Mouse (Mus musculus) thymus, postnatal 4 days (tissue): Measurements from ENCODE around the gene Ap1g2.

Source experiments
- DNase-seq: peaks from one replicate; pipeline ENCODE4 v3.0.0; 2021

Gene Ap1g2

DNA sequence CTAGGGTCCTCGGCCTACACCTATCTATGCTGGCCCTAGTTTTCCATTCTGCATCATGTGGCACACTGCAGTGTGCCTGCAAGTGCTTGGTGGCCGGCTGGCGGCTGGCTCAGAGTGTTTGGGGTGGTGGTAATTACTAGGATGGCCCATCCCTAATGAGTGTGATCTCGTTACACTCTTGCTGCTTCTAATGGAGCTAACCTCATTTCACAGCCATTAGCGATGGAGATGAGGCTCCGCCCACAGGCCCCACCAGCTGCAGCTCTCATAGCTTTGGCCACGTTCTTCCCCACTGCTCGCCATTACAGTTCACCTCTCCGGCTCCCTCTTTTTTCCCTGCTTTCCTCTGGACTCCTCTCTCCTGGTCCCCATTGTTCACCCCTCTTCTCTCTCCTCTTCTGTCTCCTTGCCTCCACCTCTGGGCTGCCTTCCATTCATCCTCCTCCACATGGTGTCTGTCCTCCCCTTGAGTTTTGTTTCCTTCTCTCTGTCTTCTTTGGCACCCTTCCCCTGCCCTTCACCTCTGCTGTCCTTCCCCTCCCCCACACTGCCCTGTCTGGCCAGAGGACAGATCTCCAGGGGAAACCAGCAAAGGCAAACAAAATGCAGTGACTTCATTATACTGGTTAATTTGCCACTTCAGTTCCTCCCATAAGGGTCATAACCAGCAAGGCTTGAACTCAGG is 20.9 kb downstream of the Ap1g2 start:
- no peak for DNase-seq

DNA sequence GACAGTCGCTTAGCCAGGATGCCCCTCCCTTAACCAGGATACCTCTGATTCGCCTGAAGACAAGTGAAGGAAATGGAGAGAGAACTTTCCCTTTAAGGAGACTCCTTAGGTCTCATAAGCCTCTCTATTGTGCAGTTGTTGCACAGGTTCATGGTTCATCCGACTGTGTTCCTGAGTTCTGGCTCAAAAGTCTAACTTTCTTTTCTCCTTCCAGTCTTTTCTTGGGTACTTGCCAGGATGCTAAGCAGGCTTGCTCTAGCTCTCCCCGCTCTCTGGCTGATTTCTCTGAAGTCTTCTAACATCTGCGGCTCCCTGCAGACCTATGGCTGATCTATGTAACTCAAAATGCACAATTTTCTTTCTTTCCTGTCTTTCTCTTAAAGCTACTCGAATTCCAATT is 22.9 kb downstream of the Ap1g2 start:
- DNase-seq = no peak

DNA sequence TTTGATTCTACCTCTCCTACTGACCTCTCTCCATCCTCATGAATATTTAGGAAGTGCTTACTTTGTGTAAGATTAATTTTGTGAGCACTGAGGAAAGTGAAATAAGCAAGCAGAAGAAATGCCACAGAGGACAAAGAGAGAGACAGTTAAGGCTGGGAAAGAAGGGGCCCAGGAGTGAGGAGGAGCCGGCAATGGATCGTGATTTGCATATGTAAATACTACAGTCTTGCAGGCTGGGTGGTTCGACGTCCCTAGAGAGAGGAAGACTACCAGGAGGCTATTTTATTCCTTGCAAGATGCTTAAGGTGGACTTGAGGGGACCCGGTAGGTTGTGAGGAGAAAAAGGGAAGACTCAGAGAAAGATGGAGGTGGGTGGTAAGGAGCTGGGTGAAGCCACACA is 25.3 kb downstream of the Ap1g2 start:
- no peak for DNase-seq

DNA sequence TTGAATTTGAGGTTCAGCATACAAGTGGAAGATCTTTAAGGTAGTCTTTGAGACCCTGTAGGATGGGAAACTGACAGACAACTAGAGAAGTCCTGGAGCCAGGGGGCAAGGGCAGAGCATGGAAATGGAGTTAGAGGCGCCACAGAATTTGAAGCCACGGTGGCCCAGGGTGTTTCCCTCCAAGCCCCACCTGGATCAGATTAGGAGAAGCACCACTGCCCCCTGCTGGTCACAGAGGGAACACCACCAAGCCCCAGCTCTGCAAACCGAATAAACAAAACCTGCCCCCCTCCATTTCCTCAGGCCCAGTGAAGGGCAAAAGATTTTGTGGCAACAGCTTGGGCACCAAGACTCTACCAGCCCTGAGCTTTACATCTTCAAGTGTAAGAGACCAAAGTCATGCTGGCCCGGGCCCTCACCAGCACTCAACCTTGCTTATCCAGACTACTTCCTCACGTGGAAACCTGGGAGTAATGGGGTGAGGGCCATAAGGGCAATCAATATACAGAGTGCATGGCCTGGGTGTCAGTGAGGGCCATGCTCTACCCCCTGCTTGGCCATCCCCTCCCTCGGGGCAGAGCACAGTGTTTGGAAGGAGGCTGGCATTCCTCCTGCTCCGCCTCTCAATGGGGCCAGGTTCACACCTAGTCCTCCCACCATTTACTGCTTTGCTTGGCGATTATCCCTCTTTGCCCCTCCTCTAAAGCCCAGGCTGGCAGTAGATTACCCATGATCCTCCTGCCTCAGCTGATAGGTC is 27.0 kb downstream of the Ap1g2 start:
- DNase-seq = peak; percentile 90

DNA sequence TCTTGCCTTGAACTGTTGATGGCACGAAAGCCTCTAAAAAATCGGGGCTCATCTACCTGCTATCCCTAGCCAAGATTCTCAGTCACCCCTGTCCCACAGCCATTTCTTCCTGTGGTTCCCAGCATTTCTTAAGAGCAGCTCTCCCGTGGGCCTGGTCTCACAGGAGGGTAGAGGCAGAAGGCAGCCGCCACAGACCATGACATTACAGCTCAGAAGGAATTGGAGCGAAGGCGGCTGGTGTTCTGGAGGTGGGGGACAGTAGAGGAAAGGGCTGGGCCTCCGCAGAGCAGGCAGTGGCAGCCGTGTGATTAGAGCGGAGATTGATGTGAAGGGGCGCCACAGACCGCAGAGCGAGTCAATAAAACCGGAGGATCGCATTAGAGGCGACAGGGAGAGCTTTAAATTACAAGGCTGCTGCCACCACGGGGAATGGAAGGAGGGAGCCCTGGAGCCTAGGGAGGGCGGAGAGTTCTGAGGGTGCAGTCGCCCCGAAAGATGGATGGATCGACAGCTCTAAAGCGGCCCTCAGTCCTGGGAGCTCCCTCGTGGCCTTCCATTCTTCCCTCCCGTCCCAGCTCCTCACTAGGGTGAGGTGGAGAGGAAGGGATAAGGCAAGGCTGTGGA is 27.9 kb downstream of the Ap1g2 start:
- DNase-seq = no peak

DNA sequence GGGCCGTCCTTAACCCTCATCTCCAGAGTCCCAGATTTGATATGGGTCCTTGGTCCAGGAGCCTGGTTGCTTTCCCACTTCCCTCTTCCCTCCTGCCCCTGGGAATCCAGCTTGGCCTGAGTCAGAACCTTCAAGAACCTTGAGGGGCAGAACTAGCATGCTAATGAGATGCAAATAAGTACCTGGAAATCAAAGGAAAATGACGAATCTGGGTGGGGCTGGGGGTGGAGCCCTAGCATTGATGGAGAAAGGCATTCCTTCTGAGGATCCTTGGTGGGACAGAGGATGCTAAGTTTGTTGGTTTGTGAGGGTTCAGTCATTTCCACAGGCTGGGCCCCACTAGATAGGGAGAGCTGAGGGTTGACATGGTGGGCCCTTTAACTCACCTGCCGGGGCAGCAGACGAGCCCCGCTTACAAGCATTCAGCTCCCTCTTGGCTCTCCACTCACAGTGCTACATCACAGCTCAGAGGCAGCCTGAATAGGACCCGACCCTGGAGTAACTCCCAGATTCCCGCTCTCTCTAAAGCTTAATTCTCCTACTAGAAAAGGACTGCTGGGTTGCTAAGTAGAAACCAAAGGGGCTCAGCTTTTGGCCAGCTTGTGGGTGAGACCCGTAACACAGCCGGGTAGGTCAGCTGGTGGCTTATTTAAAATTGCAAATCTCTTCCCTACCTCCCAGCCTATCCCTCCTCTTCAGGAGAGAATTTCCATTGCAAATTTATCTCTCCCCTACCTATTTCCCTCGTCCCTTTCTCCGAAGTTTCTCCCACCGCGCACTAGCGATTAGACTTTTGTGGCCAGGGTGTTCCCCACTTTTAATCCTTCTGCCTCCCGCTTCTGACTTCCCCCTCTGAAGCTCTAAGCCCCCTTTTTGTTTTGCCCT is 28.7 kb downstream of the Ap1g2 start:
- DNase-seq = no peak

DNA sequence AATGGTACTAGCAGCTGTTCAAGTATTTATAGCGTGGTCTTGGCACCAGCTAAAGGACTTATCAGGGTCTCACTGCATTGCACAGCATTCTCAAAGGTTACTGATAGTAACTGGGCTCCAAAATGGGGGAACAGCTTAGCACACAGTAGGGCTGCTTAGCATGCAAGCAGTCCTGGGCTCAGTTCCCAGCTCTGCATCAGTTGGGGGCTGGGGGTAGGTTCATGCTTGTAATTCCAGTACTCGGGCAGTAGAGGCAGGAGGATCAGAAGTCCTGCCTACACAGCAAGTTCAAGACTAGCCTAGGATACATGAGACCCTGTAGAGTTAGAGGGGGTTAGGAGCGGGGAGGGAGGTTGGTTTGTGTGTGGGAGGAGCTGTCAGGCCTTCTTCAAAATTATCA is 29.4 kb downstream of the Ap1g2 start:
- DNase-seq = no peak

DNA sequence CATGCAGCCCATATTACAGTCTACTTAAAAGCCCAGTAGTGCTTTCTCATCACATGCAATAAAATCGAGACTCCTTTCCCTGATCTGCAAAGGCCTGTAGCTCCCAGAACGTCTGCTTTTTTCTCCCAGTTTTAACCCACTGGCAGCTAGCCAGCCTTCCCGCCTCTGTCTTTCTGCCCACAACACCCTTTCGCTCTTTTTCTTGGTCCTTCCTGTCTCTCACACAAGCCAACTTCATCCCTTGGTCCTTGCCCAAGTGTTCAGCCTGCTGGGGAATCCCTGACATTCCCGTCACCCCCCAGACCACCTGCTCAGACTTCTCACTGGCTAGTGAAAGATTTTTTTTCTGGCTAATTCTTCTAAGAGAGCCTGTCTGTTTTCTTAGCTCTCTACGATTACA is 30.2 kb downstream of the Ap1g2 start:
- no peak for DNase-seq

DNA sequence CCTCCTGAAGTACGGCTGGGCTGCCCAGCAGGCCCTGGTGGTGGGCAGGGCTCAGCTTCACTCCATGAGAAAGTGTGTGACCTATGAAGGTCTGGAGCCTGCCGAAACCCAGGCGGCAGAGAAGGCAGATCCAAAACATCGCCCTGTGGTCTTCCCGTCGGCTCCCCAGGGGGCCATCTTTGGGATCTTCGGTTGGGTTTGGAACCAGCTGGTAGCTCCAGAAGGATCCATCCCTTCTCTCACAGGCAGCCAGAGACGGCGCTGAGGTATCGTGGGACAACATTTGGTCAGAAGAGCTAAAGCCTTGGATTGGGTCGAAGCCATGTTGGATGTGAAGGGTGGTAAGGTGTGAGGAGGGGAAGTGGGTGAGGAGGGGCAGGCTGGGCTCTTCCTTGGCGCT is 32.0 kb downstream of the Ap1g2 start:
- DNase-seq = no peak

DNA sequence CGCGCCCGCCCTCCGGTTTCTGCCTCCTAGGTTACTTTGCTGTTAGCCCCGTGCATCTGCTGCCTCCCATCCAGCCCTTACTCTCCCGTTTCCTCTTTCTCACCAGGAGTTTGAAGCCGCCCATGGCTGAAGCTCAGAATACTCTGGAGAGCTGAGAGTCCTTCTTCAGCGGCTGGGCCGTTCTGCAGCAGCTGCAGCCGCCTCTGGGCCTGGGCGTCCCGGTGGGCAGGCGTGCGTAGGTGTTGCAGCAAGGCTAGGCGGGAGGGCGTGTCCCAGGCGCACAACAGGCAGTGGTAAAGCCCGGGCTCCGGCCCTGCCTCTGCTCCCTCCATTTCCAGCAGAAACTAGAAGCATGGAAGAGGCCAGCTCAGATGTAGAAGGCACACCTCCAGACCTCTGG is 34.6 kb downstream of the Ap1g2 start:
- DNase-seq = no peak

DNA sequence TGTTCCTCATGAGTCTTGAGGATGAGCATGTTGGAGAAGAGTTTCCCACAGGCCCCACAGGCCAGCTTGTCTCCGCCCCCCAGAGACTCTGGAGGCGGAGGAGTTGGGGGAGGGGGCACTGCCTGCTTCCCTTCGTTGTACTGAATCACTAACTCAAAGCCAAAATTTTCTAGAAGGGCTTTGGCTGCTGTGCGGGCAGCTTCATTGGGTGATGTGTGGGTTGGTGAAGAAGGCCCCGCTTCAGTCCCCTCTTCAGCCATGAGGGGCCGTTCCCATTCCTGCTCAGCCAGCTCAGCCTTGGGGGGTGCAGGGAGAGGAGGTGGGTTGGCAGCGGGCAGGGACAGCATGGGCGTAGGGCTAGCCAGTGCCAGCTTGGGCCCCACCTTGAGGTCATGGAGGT is 40.4 kb downstream of the Ap1g2 start:
- DNase-seq = no peak

DNA sequence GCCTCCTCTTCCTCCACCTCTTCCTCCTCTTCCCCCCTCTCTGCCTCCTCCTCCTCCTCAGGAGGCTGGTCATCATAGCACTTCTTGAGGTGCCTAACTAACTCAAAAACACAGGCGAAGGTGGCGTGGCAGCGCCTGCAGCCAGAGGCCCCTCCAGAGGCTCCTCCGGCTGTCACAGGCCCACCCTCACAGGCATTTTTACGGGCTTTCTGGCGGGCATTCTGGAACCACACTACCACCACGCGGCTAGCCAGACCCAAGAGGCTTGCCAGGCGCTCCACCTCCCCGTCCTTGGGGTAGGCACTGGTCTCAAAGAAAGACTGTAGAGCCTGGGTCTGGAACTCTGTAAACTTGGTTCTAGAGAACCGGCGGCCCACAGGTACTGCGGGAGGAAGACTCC is 41.0 kb downstream of the Ap1g2 start:
- no peak for DNase-seq

DNA sequence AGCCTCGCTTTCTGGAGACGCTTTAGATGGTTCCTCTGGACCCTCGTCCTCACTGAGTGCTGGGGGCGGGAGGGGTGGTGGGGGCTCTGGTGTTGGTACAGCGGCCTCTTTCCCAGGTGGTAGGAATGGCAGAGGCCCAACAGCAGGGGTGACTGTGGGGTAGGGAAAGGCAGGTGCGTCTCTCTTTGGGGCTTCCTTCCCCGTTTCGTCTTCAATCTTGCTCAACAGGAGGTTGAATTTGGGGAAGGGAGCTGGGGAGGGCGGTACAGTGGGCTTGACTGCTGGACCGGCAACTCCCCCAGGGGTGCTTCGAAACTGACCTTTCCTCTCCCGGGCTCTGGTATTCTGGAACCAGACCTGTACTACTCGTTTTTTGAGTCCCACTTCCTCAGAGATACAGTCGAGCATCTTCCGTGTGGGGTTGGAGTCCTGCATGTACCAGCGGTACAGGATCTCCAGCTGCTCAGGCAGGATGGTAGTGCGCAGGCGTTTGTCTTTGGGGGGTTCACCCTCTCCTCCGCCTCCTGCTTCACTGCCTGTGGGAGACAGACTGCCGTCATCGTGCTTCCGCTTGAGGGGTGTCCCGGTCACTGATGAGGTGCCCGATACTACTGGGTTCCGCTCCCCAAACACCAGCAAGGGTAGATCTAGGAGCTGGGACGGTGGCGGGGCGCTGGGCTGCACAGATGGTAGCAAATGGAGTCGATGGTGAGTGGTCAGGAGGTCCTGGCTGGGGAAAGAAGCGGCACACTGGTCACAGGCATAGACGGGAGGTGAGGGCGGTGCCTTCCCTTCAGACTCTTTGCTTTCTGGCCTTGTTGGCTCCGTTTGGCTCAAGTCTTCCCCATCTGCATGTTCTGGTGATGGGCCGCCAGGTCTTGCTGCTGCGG is 41.7 kb downstream of the Ap1g2 start:
- no peak for DNase-seq

DNA sequence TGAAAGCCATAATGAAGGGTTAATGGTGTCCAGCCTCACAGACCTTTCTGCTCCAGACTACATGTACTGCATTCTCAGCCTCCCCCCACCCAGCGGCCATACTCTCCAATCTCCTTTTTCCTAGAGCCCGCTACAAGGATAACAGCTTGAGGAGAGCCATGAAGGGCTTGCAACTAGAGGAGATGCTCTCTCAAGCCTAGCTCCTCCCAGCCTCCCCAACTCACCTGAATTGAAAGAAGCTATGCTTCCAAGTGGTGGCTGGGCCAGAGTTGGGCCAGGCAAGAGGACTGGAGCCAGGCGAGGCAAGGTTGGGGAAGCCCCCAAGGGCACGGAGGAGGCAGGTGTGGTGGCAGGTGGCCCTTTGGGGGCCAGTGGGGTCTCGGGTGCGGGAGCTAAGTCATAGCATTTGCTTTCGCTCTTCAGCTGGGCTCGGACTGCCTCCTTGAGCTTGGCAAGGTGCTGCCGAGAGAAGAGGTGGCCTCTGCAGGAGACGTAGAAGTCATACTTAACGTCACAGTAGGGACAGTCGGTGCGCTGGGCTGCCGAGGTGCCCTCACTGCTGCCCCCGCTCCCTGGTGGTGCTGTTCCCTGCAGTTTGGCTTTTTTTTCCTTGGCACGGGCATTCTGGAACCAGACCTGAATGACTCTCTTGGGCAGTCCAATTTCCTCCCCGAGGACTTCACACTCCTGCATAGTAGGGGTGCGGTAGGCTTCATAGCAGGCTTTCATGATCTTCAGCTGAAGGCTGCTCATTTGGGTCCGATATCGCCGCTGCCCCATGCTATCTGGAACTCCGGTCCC is 42.6 kb downstream of the Ap1g2 start:
- DNase-seq = no peak

DNA sequence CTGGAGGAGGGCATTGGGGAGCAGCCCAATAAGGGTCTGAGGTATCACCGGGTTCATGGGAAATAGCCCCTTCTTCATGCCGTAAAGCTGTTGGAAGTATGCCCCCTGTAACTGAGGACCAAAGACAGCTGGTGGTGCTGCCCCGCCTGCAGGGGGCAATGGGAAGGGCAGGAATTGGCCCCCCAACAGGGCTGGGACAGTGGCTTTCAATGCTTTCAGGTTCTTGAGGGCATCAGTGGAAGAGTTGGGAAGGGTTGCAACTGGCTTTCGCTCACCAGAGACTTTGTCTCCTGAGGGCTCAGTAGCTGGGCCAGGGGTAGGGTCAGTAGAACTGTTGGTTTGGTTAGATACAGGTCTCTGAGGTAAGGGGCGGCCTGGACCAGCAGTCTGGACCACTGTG is 43.3 kb downstream of the Ap1g2 start:
- DNase-seq = no peak

DNA sequence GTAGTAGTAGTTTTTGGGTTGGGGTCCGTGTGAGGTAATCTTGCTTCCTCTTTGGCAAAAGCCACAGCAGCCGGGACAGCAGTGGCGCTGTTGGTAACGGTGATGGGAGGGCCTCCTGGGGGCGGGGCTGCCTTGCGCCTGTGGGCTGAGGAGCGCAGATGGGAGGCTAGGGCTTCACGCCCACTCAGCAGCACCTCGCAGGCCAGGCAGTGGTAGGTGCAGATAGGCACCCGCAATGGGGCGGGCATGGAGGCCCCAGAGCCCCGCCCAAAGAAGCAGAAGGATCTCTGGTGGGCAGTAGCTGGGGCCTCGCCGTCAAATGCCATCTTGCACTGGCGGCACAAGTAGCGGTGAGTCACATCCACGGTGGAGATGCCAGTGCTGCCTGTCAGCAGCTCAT is 43.8 kb downstream of the Ap1g2 start:
- peak; percentile 73 for DNase-seq

DNA sequence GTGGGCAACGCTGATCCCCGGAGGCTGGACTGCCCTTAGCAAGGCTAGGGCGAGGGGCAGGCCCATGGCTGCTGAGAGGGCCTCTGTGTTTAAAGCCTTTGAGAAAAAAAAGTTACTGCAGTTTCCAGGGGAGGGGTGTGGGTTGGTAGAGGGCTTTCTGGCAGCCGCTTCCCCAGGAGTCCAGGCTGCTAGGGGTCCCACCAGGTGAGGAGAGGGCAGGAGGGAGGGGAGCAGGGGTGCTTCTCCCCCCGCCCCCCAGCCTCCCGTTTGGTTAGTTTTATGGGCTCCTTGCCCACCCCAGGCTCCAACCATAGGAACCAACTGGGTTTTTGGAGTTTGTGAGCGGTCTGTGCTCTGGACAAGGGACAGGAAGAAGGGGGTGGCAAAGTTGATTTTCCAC is 44.5 kb downstream of the Ap1g2 start:
- no peak for DNase-seq

DNA sequence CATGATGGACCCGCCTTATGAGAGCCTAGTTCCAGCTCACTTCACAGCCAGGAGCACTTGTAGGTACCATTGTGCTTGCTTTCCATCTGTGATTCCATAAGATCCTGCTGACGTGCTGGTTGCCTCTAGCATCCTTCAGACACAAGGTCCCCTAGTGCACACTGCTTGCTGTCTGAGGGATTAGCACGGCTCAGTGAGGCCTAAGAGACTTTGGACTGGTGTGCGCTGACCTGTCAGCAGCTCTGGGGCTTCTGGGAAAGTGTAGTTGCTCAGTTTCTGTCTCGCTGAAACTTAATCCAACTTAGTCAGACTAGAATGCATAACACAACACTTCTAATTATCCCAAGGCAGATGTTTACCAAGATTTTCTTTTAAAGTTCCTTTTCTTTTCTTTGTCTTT is 46.5 kb downstream of the Ap1g2 start:
- DNase-seq = no peak

DNA sequence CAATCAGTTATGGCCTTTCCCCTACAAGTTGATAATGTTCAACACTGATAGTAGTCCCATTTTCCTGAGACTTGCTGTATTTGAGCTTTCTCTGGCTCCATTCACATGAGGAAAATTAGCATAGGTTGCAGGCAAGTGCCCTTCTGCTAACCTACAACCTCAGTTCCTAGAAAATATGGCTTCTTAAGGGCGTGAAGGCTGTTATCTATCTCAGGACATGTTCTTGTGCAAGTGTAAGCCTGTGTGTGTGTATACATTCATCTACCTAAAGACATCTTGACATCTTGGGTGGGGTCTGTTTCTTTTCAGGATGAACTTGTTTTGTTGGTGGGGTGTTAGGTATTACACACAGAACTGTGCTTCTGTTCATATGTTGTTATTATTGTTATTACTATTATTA is 47.4 kb downstream of the Ap1g2 start:
- no peak for DNase-seq

DNA sequence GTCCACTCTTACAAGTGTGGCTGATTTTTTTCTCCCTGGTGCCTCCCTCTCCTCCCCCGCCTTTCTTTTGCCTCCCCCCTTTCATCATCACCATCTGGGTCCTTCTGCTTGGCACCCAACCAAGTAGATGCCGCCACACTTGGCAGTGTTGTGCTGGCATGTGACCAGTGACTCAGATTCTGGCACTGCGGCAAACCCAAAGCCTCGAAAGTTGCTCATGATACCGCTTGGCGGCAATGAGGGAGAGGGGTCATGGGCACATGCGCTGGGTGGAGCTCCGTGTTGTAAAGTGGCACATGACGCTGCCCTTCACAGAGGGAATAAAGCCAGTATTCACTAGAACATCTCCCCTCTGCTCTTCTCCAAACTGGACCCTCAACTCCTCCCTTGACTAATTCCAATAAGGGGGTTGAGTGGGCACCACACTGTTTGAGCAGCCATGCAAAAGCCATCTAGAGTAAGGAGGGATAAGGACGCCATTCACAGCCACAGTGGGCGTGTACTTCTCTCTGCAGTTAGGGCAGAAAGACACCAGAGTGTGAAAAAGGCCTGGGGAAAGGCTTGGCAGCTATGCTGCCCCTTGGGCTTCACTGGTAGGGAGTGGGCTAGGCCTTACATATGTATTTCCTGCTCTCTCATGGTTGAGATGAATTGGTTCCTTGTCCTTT is 51.1 kb downstream of the Ap1g2 start:
- no peak for DNase-seq

DNA sequence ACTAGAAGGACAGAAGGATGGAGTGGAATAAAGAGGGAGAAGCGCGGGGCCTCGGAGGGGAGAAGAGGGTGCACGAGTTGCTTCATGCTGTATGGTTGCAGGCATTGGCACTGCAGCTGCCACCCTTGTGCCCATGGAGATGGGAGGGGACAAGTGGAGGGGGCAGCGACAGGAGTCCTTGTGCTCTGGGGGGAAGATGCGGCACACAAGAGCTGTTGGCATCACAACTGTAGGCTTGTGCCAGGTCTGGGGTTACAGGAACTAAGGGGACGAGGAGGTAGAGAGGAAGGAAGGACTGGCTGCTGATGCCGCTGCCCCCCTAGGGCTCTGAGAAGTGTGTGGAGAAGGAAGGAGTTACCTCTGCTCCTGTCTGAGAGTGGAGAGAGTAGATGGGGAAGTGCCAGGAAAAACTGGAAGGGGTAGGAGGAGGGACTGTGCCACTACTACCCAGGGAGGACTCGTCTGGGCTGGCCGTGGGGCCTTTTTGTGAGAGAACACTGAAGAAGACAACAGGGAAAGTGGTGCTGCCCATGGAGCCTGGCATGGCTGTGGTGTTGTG is 52.1 kb downstream of the Ap1g2 start:
- no peak for DNase-seq
